Mouse (Mus musculus) intestine, embryonic 14.5 days (tissue): ENCODE measurements around the gene C3. TPM values are rescaled to one million over a fixed set of nuclear protein-coding genes. Genes with fewer than 3 reads are reported as not detected.

ENCODE experiments used
- ATAC-seq: fragments of 200-750 bp; cut with Nextera tagmentation; replicated peaks from 2 replicates; pipeline ENCODE4 v1.8.0; 2017; ENCODE audit warnings: low read depth, moderate number of reproducible peaks, moderate TSS enrichment, moderate library complexity; ENCODE audit not compliant: low FRiP score, low TSS enrichment
- DNase-seq: peaks from one replicate; pipeline ENCODE4 v3.0.0-alpha.2; 2018; ENCODE audit warnings: low spot score
- H3K27ac ChIP-seq: fragments of 300-500 bp; sonication (generic); 2 replicates; pipeline ENCODE4 v1.5.1; 2014; ENCODE audit warnings: low read depth, mild to moderate bottlenecking, control low read depth
- H3K27me3 ChIP-seq: fragments of 300-500 bp; sonication (generic); replicated peaks from 2 replicates; pipeline ENCODE4 v1.6.1; 2014; ENCODE audit warnings: low read length, control low read depth; ENCODE audit not compliant: control insufficient read depth, insufficient read depth
- H3K36me3 ChIP-seq: fragments of 300-500 bp; sonication (generic); 2 replicates; pipeline ENCODE4 v1.6.1; 2014; ENCODE audit warnings: low read length, control low read depth; ENCODE audit not compliant: control insufficient read depth, insufficient read depth
- H3K4me1 ChIP-seq: fragments of 300-500 bp; sonication (generic); replicated peaks from 2 replicates; pipeline ENCODE4 v1.6.1; 2014; ENCODE audit warnings: low read length, control low read depth, mixed read lengths; ENCODE audit not compliant: control insufficient read depth, insufficient read depth
- H3K4me2 ChIP-seq: fragments of 300-500 bp; sonication (generic); 2 replicates; pipeline ENCODE4 v1.6.1; 2014; ENCODE audit warnings: low read length
- H3K4me3 ChIP-seq: fragments of 300-500 bp; sonication (generic); 2 replicates; pipeline ENCODE4 v1.5.1; 2014; ENCODE audit warnings: low read depth, low read length, control low read depth, mixed read lengths
- H3K9ac ChIP-seq: fragments of 300-500 bp; sonication (generic); 2 replicates; pipeline ENCODE4 v1.6.1; 2014; ENCODE audit warnings: mild to moderate bottlenecking, low read length
- H3K9me3 ChIP-seq: fragments of 300-500 bp; sonication (generic); 2 replicates; pipeline ENCODE4 v1.6.1; 2016; ENCODE audit warnings: low read length, control low read depth; ENCODE audit not compliant: control insufficient read depth
- WGBS: fragments of 180-500 bp; shearing (Covaris S2); extraction: QIAGEN DNeasy Blood & Tissue Kit; methylation state at CpG from one replicate; pipeline ENCODE4 v1.1.7; 2014; 5-methylcytosine and 5-hydroxymethylcytosine counted together
- polyA plus RNA-seq: library from polyadenylated mRNA; unstranded; fragments of >200 nt; fragmentation: Nextera tagmentation; extraction: Ambion mirVana; gene quantifications from 2 replicates; pipeline ENCODE4 v1.2.1, GENCODE M21; 2014

The C3 gene
- polyA plus RNA-seq, 1 experiment from 2014 or later, result 0.66 TPM

GRCm38 (mm10) chr17:57221911-57222310, 6.0 kb downstream of the C3 start:
- Histone ChIP-seq H3K9me3 (no peaks in the 10 kb centered on the region), H3K27ac (no peak overlapping the region), H3K9ac (no peak overlapping the region), H3K4me3 (no peak overlapping the region), H3K27me3 (0 out of 2 replicates have a peak, but pooled peaks cover 4% of the 10 kb centered on the region), H3K36me3 (no peaks in the 10 kb centered on the region), H3K4me1 (no peaks in the 10 kb centered on the region), H3K4me2 (no peak overlapping the region)
- no peak for ATAC-seq
- no peak for DNase-seq
- WGBS, result 61% methylated on average over 4 of the region's 4 CpGs

DNA sequence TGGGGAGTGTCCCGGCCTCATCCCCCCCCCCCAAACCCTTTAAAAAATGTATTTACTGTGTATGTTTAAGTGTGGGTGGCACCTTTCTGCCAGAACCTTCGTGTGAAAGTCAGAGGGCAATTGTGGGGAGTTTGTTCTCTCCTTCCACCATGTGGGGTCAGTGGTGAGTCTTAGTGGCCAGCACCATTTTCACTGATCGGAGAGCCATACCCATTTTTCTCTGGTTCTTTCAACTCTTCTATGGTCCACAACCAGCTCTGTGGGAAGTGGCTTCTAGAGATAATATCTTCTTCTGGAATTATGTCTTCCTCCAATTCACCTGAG, 8.1 kb downstream of the C3 start:
- Histone ChIP-seq H3K9ac (no peak overlapping the region), H3K4me1 (no peaks in the 10 kb centered on the region), H3K4me3 (no peak overlapping the region), H3K27ac (no peak overlapping the region), H3K4me2 (no peak overlapping the region), H3K27me3 (no peaks in the 10 kb centered on the region), H3K9me3 (no peaks in the 10 kb centered on the region), H3K36me3 (no peaks in the 10 kb centered on the region)
- DNase-seq (no peak), ATAC-seq (no peak)
- WGBS, result 22% methylated on average over 3 of the region's 3 CpGs

DNA sequence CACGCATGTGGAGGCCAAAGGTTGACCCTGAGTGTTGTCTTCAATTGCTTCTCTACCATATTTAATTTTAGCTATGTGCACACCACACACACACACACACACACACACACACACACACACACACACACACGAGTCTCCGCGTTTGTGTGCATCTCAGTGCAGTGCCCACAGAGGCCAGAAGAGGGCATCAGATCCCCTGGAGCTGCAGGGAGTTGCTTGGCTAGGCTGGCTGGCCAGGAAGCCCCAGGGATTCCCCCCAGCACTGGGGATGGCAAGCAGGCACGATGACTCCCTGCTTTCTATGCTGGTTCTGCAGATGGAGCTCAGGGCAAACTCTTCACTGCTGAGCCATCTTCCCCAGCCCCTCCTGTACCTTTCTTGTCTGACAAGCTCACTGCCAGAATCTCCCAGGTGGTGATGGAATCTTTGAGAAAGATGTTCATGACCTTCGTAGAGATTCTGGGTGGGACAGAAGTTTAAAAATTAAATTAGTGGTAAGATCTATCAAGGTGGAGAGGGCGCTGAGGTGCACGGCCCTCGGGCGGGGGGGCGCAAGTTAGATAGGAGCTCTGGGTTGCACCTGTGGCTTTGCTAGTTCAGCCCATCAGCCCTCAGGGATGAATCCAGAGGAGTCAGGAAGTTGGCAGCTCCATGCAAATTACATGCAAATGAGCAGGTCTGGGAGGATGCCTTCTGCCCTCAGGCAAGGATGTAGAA, 8.6 kb downstream of the C3 start:
- H3K9me3 ChIP-seq, result no peaks in the 10 kb centered on the region
- 22% methylated on average over 11 of the region's 11 CpGs for WGBS
- H3K4me1 ChIP-seq, result no peaks in the 10 kb centered on the region
- H3K9ac ChIP-seq, result no peak overlapping the region
- no peak overlapping the region for H3K4me3 ChIP-seq
- H3K27me3 ChIP-seq, result no peaks in the 10 kb centered on the region
- no peaks in the 10 kb centered on the region for H3K36me3 ChIP-seq
- DNase-seq, result peak; percentile 89
- H3K4me2 ChIP-seq, result no peak overlapping the region
- 0 out of 2 replicates have a peak, but pooled peaks have one; percentile 29 for ATAC-seq
- no peak overlapping the region for H3K27ac ChIP-seq

- Histone ChIP-seq H3K27ac (no peak overlapping the region), H3K4me2 (no peak overlapping the region), H3K9me3 (no peaks in the 10 kb centered on the region), H3K4me1 (no peaks in the 10 kb centered on the region), H3K36me3 (no peaks in the 10 kb centered on the region), H3K9ac (no peak overlapping the region), H3K4me3 (no peak overlapping the region), H3K27me3 (no peaks in the 10 kb centered on the region)
- WGBS, result 71% methylated on average over 12 of the region's 12 CpGs
- ATAC-seq (no peak), DNase-seq (no peak)
These were observed 9.5 kb downstream of the C3 start for GRCm38 (mm10) chr17:57218335-57218900.

- no peak overlapping the region for H3K4me3 ChIP-seq
- no peaks in the 10 kb centered on the region for H3K4me1 ChIP-seq
- WGBS, result 38% methylated on average over 13 of the region's 13 CpGs
- no peak overlapping the region for H3K27ac ChIP-seq
- H3K9ac ChIP-seq, result no peak overlapping the region
- H3K36me3 ChIP-seq, result no peaks in the 10 kb centered on the region
- H3K27me3 ChIP-seq, result no peaks in the 10 kb centered on the region
- H3K9me3 ChIP-seq, result no peaks in the 10 kb centered on the region
- H3K4me2 ChIP-seq, result no peak overlapping the region
- ATAC-seq (no peak; the same call in 1 of the 2 replicates), DNase-seq (peak; percentile 66)
These were observed 13.1 kb downstream of the C3 start for GRCm38 (mm10) chr17:57214676-57215387.

DNA sequence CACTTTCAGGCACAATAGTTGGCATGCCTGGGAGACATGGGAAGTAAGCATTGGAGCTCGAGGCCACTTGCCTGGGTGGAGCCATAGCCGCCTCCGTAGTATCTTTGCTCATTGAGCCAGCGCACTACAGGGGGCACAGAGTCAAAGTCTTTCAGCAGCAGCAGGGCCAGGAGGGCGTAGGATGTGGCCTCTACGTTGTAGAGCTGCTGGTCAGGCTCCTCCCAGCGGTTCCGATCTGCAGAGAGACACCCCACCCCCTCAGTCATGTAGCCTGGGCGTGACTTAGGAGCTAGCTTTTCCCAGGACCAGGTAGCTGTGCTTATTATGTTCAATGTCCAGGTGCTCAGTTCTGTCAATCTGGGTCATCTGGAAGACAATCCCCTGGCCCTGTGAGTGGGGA, 16.4 kb downstream of the C3 start:
- H3K4me2 ChIP-seq, result no peak overlapping the region
- DNase-seq (no peak), ATAC-seq (no peak)
- H3K27me3 ChIP-seq, result no peaks in the 10 kb centered on the region
- no peak overlapping the region for H3K27ac ChIP-seq
- no peak overlapping the region for H3K9ac ChIP-seq
- H3K9me3 ChIP-seq, result no peaks in the 10 kb centered on the region
- H3K36me3 ChIP-seq, result no peaks in the 10 kb centered on the region
- no peak overlapping the region for H3K4me3 ChIP-seq
- no peaks in the 10 kb centered on the region for H3K4me1 ChIP-seq
- WGBS, result 65% methylated on average over 9 of the region's 9 CpGs

- ATAC-seq (no peak), DNase-seq (no peak)
- Histone ChIP-seq H3K9me3 (no peaks in the 10 kb centered on the region), H3K4me1 (no peaks in the 10 kb centered on the region), H3K9ac (no peak overlapping the region), H3K27me3 (no peaks in the 10 kb centered on the region), H3K36me3 (no peaks in the 10 kb centered on the region), H3K4me3 (no peak overlapping the region), H3K4me2 (no peak overlapping the region), H3K27ac (no peak overlapping the region)
- WGBS, result 78% methylated on average over 4 of the region's 4 CpGs
These were observed 18.6 kb downstream of the C3 start for GRCm38 (mm10) chr17:57209330-57209729.

GRCm38 (mm10) chr17:57207938-57208337, 20.0 kb downstream of the C3 start:
- no peaks in the 10 kb centered on the region for H3K27me3 ChIP-seq
- H3K9me3 ChIP-seq, result no peaks in the 10 kb centered on the region
- H3K4me2 ChIP-seq, result no peak overlapping the region
- no peak overlapping the region for H3K9ac ChIP-seq
- DNase-seq (no peak), ATAC-seq (no peak)
- no peaks in the 10 kb centered on the region for H3K36me3 ChIP-seq
- no peak overlapping the region for H3K27ac ChIP-seq
- no peaks in the 10 kb centered on the region for H3K4me1 ChIP-seq
- 92% methylated on average over 3 of the region's 3 CpGs for WGBS
- no peak overlapping the region for H3K4me3 ChIP-seq
